Mouse (Mus musculus) heart, embryonic 16.5 days (tissue): ENCODE data around the gene Spata13. TPM values are rescaled to one million over a fixed set of nuclear protein-coding genes. Genes with fewer than 3 reads are reported as not detected.

ENCODE experiments used
- ATAC-seq: fragments of 200-750 bp; cut with Nextera tagmentation; replicated peaks from 2 replicates; pipeline ENCODE4 v1.8.0; 2017; ENCODE audit warnings: moderate number of reproducible peaks; ENCODE audit not compliant: insufficient read depth, low FRiP score; ENCODE audit errors: extremely low read depth
- H3K27ac ChIP-seq: fragments of 300-500 bp; sonication (generic); 2 replicates; pipeline ENCODE4 v1.5.1; 2014; ENCODE audit warnings: mild to moderate bottlenecking, low read length, control low read depth, moderate library complexity
- H3K27me3 ChIP-seq: fragments of 300-500 bp; sonication (generic); 2 replicates; pipeline ENCODE4 v1.6.1; 2014; ENCODE audit warnings: low read length, mixed read lengths; ENCODE audit not compliant: control insufficient read depth, insufficient read depth
- H3K36me3 ChIP-seq: fragments of 300-500 bp; sonication (generic); 2 replicates; pipeline ENCODE4 v1.6.1; 2014; ENCODE audit not compliant: control insufficient read depth, insufficient read depth
- H3K4me1 ChIP-seq: fragments of 300-500 bp; sonication (generic); 2 replicates; pipeline ENCODE4 v1.6.1; 2014; ENCODE audit warnings: low read length, mixed read lengths; ENCODE audit not compliant: control insufficient read depth, insufficient read depth
- H3K4me2 ChIP-seq: fragments of 300-500 bp; sonication (generic); 2 replicates; pipeline ENCODE4 v1.6.1; 2014; ENCODE audit warnings: low read depth, mild to moderate bottlenecking, control low read depth, low read length
- H3K4me3 ChIP-seq: fragments of 300-500 bp; sonication (generic); 2 replicates; pipeline ENCODE4 v1.5.1; 2014; ENCODE audit warnings: mild to moderate bottlenecking, control low read depth, low read length
- H3K9ac ChIP-seq: fragments of 300-500 bp; sonication (generic); 2 replicates; pipeline ENCODE4 v1.6.1; 2014; ENCODE audit warnings: low read length, control low read depth
- H3K9me3 ChIP-seq: fragments of 300-500 bp; sonication (generic); replicated peaks from 2 replicates; pipeline ENCODE4 v1.6.1; 2016; ENCODE audit warnings: low read length; ENCODE audit not compliant: control insufficient read depth
- WGBS: fragments of 180-500 bp; shearing (Covaris S2); extraction: QIAGEN DNeasy Blood & Tissue Kit; methylation state at CpG from one replicate; pipeline ENCODE4 v1.1.7; 2014; 5-methylcytosine and 5-hydroxymethylcytosine counted together
- polyA plus RNA-seq: library from polyadenylated mRNA; unstranded; fragments of >200 nt; fragmentation: Nextera tagmentation; extraction: Ambion mirVana; gene quantifications from 2 replicates; pipeline ENCODE4 v1.2.1, GENCODE M21; 2015

Gene Spata13
- polyA plus RNA-seq, 1 experiment from 2014 or later, result 21.4 TPM

GRCm38 (mm10) chr14:60647885-60648284 lies 14.1 kb downstream of the Spata13 start:
- Histone ChIP-seq H3K9me3 (no peaks in the 10 kb centered on the region), H3K4me3 (no peak overlapping the region), H3K4me2 (no peak overlapping the region), H3K4me1 (no peaks in the 10 kb centered on the region; the same call in 1 of the 2 replicates), H3K27ac (no peak overlapping the region), H3K36me3 (no peaks in the 10 kb centered on the region), H3K27me3 (no peaks in the 10 kb centered on the region), H3K9ac (no peak overlapping the region)
- WGBS, result 86% methylated on average over 7 of the region's 7 CpGs
- no peak for ATAC-seq

GRCm38 (mm10) chr14:60648956-60649355 lies 15.2 kb downstream of the Spata13 start:
- Histone ChIP-seq H3K36me3 (no peaks in the 10 kb centered on the region), H3K4me2 (no peak overlapping the region), H3K9me3 (no peaks in the 10 kb centered on the region), H3K27ac (no peak overlapping the region), H3K4me1 (no peaks in the 10 kb centered on the region; the same call in 1 of the 2 replicates), H3K27me3 (no peaks in the 10 kb centered on the region), H3K9ac (no peak overlapping the region), H3K4me3 (no peak overlapping the region)
- WGBS, result 88% methylated on average over 1 of the region's 1 CpGs
- ATAC-seq, result no peak

- Histone ChIP-seq H3K27ac (no peak overlapping the region), H3K4me2 (no peak overlapping the region), H3K4me3 (no peak overlapping the region), H3K4me1 (peaks cover 8% of the 10 kb centered on the region; the same call in 1 of the 2 replicates), H3K27me3 (no peaks in the 10 kb centered on the region), H3K36me3 (no peaks in the 10 kb centered on the region), H3K9ac (no peak overlapping the region), H3K9me3 (no peaks in the 10 kb centered on the region)
- ATAC-seq, result no peak
- 83% methylated on average over 4 of the region's 4 CpGs for WGBS
Observed at GRCm38 (mm10) chr14:60653184-60653583, 19.4 kb downstream of the Spata13 start.

GRCm38 (mm10) chr14:60653977-60654376 lies 20.2 kb downstream of the Spata13 start:
- no peak overlapping the region for H3K9ac ChIP-seq
- H3K4me3 ChIP-seq, result no peak overlapping the region
- H3K4me1 ChIP-seq, result peaks cover 8% of the 10 kb centered on the region; the same call in 1 of the 2 replicates
- no peak overlapping the region for H3K4me2 ChIP-seq
- H3K27ac ChIP-seq, result no peak overlapping the region
- no peaks in the 10 kb centered on the region for H3K27me3 ChIP-seq
- H3K9me3 ChIP-seq, result no peaks in the 10 kb centered on the region
- no peaks in the 10 kb centered on the region for H3K36me3 ChIP-seq
- ATAC-seq, result no peak
- WGBS, result 57% methylated on average over 5 of the region's 5 CpGs

- H3K4me2 ChIP-seq, result no peak overlapping the region
- WGBS, result 91% methylated on average over 11 of the region's 11 CpGs
- no peaks in the 10 kb centered on the region for H3K36me3 ChIP-seq
- no peak overlapping the region for H3K9ac ChIP-seq
- H3K4me1 ChIP-seq, result peaks cover 8% of the 10 kb centered on the region; the same call in 1 of the 2 replicates
- no peak for ATAC-seq
- no peak overlapping the region for H3K4me3 ChIP-seq
- no peak overlapping the region for H3K27ac ChIP-seq
- H3K27me3 ChIP-seq, result no peaks in the 10 kb centered on the region
- no peaks in the 10 kb centered on the region for H3K9me3 ChIP-seq
Observed at GRCm38 (mm10) chr14:60654708-60655107, 20.9 kb downstream of the Spata13 start.

- Histone ChIP-seq H3K9me3 (no peaks in the 10 kb centered on the region), H3K9ac (no peak overlapping the region), H3K27ac (no peak overlapping the region), H3K4me1 (peaks cover 8% of the 10 kb centered on the region; the same call in 1 of the 2 replicates), H3K27me3 (no peaks in the 10 kb centered on the region), H3K4me2 (peak overlapping the region; percentile 14; the same call in 1 of the 2 replicates), H3K4me3 (no peak overlapping the region), H3K36me3 (no peaks in the 10 kb centered on the region)
- no peak for ATAC-seq
- whole genome bisulfite sequencing, result 59% methylated on average over 15 of the region's 15 CpGs
Observed at GRCm38 (mm10) chr14:60655941-60656700, 22.3 kb downstream of the Spata13 start.

GRCm38 (mm10) chr14:60656701-60657085 lies 22.9 kb downstream of the Spata13 start:
- no peak overlapping the region for H3K4me2 ChIP-seq
- no peaks in the 10 kb centered on the region for H3K27me3 ChIP-seq
- peaks cover 8% of the 10 kb centered on the region; the same call in 1 of the 2 replicates for H3K4me1 ChIP-seq
- H3K27ac ChIP-seq, result no peak overlapping the region
- no peak overlapping the region for H3K9ac ChIP-seq
- no peaks in the 10 kb centered on the region for H3K9me3 ChIP-seq
- 67% methylated on average over 11 of the region's 11 CpGs for WGBS
- no peak overlapping the region for H3K4me3 ChIP-seq
- no peak for ATAC-seq
- H3K36me3 ChIP-seq, result no peaks in the 10 kb centered on the region

- Histone ChIP-seq H3K4me3 (no peak overlapping the region), H3K36me3 (no peaks in the 10 kb centered on the region), H3K9ac (no peak overlapping the region), H3K27me3 (no peaks in the 10 kb centered on the region), H3K27ac (no peak overlapping the region), H3K4me1 (peaks cover 8% of the 10 kb centered on the region; the same call in 1 of the 2 replicates), H3K4me2 (no peak overlapping the region), H3K9me3 (no peaks in the 10 kb centered on the region)
- ATAC-seq, result no peak
- 55% methylated on average over 2 of the region's 2 CpGs for WGBS
Observed at GRCm38 (mm10) chr14:60657891-60658290, 24.1 kb downstream of the Spata13 start.

GRCm38 (mm10) chr14:60659498-60659897 lies 25.7 kb downstream of the Spata13 start:
- ATAC-seq, result no peak
- WGBS, result 74% methylated on average over 8 of the region's 8 CpGs
- H3K27me3 ChIP-seq, result no peaks in the 10 kb centered on the region
- H3K27ac ChIP-seq, result no peak overlapping the region
- H3K4me3 ChIP-seq, result no peak overlapping the region
- H3K4me2 ChIP-seq, result no peak overlapping the region
- H3K36me3 ChIP-seq, result no peaks in the 10 kb centered on the region
- H3K9ac ChIP-seq, result no peak overlapping the region
- no peaks in the 10 kb centered on the region for H3K9me3 ChIP-seq
- peaks cover 8% of the 10 kb centered on the region; the same call in 1 of the 2 replicates for H3K4me1 ChIP-seq
